Mouse (Mus musculus) mouse trophoblast stem cell (cell line): Measurements from ENCODE around the gene Tas2r130.
"Not testable (repeated sequence)": the region's sequence is repeated elsewhere in the genome, so short reads cannot be mapped to it uniquely, and the experiment has no call there.

Source experiments
- in situ Hi-C, 2 experiments: fragments of 300-500 bp; cut with MseI, MboI; formaldehyde crosslinking; loops; 2 replicates in 1 of 2; 3 replicates in 1 of 2; pipeline ENCODE4 v1.15.1; 2025

The Tas2r130 gene

GRCm38 (mm10) chr6:131630812-131631211, at the start of gene Tas2r130:
Gene Tas2r130 (minus strand): TSS chr6:131630912.
- in situ Hi-C loops: no loop called here

- in situ Hi-C loops: no loop called here
Observed at GRCm38 (mm10) chr6:131678786-131679185, 48.1 kb upstream of the Tas2r130 start, which contains the start of gene Tas2r106. Gene Tas2r106 (minus strand): TSS chr6:131678886.

- in situ Hi-C loops: no loop called here
Observed at GRCm38 (mm10) chr6:131660049-131660448, 29.3 kb upstream of the Tas2r130 start, which contains the start of gene Tas2r107. Gene Tas2r107 (minus strand): TSS chr6:131660149.

- in situ Hi-C loops: not testable (repeated sequence)
Observed at GRCm38 (mm10) chr6:131609956-131610355, 20.8 kb downstream of the Tas2r130 start.

GRCm38 (mm10) chr6:131604821-131605220, 25.9 kb downstream of the Tas2r130 start:
- in situ Hi-C loops: no loop called here
